Mouse (Mus musculus) heart, embryonic 10.5 days (tissue): ENCODE measurements around the gene Foxm1. TPM values are rescaled to one million over a fixed set of nuclear protein-coding genes. Genes with fewer than 3 reads are reported as not detected.

Experiments used
- DNase-seq: peaks from one replicate; pipeline ENCODE4 v3.0.0-alpha.2; 2017; ENCODE audit warnings: low spot score
- H3K27ac ChIP-seq: fragments of 300-500 bp; sonication (generic); 2 replicates; pipeline ENCODE4 v1.5.1; 2016; ENCODE audit warnings: mild to moderate bottlenecking
- H3K27me3 ChIP-seq: fragments of 300-500 bp; sonication (generic); 2 replicates; pipeline ENCODE4 v1.6.1; 2016; ENCODE audit warnings: mild to moderate bottlenecking; ENCODE audit not compliant: poor library complexity, insufficient read depth, severe bottlenecking
- H3K36me3 ChIP-seq: fragments of 300-500 bp; sonication (generic); 2 replicates; pipeline ENCODE4 v1.6.1; 2016; ENCODE audit warnings: mild to moderate bottlenecking, moderate library complexity
- H3K4me1 ChIP-seq: fragments of 300-500 bp; sonication (generic); 2 replicates; pipeline ENCODE4 v1.6.1; 2016; ENCODE audit warnings: mild to moderate bottlenecking
- H3K4me3 ChIP-seq: fragments of 300-500 bp; sonication (generic); 2 replicates; pipeline ENCODE4 v1.5.1; 2016; ENCODE audit warnings: mild to moderate bottlenecking, moderate library complexity
- H3K9me3 ChIP-seq: fragments of 300-500 bp; sonication (generic); 2 replicates; pipeline ENCODE4 v1.6.1; 2016; ENCODE audit warnings: mild to moderate bottlenecking, moderate library complexity
- WGBS: fragments of 180-500 bp; shearing (Covaris S2); methylation state at CpG from one replicate; pipeline ENCODE4 v1.1.7; 2016; 5-methylcytosine and 5-hydroxymethylcytosine counted together
- polyA plus RNA-seq: library from polyadenylated mRNA; unstranded; fragments of >200 nt; fragmentation: Nextera tagmentation; extraction: Ambion mirVana; gene quantifications from 2 replicates; pipeline ENCODE4 v1.2.1, GENCODE M21; 2016

The Foxm1 gene
- 31.2 and 33.4 TPM in 2 replicates for polyA plus RNA-seq

DNA sequence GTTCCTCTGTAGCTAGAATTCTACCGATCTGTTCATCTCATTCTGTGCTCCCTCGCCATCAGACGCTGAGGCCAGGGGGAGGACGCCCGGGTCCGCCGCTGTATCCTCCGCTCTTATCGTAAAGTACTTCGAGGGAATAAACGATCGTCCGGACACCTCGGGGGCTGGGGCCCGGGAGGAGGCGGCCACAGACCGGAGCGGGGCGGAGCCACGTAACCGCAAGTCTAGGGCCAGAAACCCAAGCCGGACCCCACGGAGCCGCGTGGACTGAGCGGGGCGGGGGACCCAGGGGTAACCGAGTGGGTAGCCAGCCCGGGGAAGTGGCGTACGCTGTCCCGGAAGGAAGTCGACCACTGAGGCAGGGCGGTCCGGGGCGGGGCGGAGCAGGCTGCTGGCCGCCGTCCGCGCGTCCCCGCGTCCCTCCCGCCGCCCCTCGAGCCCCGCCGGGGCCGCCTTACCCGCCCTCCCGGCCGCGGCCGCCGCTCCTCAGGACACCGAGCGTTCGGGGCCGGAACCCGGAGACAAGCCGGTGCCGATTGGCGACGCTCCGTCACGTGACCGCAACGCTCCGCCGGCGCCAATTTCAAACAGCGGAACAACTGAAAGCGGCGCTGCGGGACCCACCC, at the start of gene Foxm1, which contains the start of gene Rhno1:
TSS of gene Foxm1 (plus strand) at position 587 of the 626 bp plus-strand sequence.
TSS of gene Rhno1 (minus strand) at position 531 of the 626 bp plus-strand sequence.
- Histone ChIP-seq H3K4me3 (peak within 1 kb of the TSS; percentile 88), H3K4me1 (peaks cover 31% of the 10 kb centered on the region), H3K27me3 (no peaks in the 10 kb centered on the region), H3K36me3 (peaks cover 42% of the 10 kb centered on the region), H3K9me3 (no peaks in the 10 kb centered on the region), H3K27ac (peak within 1 kb of the TSS; percentile 98)
- under 1% methylated on average over 76 of the region's 76 CpGs for WGBS
- DNase-seq: peak; percentile 92

DNA sequence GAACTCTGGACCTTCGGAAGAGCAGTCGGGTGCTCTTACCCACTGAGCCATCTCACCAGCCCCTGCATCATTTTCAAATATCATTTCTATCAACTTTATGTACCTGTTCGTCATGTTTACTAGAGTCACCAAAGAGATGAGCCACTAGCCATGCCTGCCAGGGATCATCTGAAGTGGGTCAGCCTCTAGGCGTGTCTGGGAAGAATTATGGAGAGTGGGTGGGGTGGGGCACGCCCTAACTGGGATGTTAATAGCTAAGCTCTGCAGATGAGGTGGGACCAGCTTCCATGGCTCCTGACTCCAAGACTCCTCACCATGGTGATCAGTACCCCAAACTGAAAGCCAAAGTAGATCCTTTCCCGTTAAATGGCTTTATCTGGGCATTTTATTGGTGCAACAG, 48.0 kb upstream of the Foxm1 start:
- Histone ChIP-seq H3K36me3 (no peaks in the 10 kb centered on the region), H3K9me3 (no peaks in the 10 kb centered on the region), H3K4me1 (no peaks in the 10 kb centered on the region), H3K27me3 (no peaks in the 10 kb centered on the region), H3K4me3 (no peak overlapping the region), H3K27ac (no peak overlapping the region)
- DNase-seq: peak; percentile 64
- 77% methylated on average over 6 of the region's 6 CpGs for WGBS

DNA sequence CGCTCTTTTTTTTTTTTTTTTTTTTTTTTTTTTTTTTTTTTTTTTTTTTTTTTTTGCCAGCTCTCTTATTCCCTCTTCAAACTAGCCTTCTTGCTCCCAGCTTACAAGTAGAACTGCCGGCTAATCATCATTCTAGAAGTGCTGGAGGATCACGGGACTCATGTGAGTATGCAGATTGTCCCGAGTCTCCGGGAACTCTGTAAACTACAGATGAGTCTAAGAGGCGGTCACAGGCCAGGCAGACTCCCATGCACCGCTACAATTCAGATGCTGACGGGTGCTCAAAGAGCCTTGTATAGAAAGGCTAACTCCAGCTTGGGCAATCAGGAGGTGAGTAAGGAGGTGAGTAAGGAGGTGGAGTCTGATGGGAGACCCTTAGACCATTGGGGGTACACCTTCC, 47.2 kb upstream of the Foxm1 start:
- no peaks in the 10 kb centered on the region for H3K36me3 ChIP-seq
- H3K27me3 ChIP-seq: no peaks in the 10 kb centered on the region
- no peak overlapping the region for H3K4me3 ChIP-seq
- no peaks in the 10 kb centered on the region for H3K9me3 ChIP-seq
- WGBS: 75% methylated on average over 8 of the region's 8 CpGs
- H3K4me1 ChIP-seq: no peaks in the 10 kb centered on the region
- no peak overlapping the region for H3K27ac ChIP-seq
- no peak for DNase-seq

DNA sequence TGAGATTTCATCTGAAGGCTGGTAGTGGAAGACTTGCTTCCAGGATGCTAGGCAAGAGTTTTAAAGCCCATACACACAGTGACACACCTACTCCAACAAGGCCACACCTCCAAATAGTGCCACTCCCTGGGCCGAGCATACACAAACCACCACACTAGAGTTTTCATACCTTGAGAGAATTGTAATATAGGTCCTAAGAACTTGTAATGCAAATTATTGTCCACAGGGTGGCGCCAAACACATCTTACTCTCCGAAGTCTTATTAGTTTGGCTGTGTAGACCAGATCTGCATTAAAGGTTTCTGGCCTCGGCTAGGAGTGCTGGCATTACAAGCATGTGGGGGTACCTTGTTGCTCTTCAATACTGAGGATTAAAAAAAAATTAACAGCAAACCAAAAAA, 44.5 kb upstream of the Foxm1 start:
- H3K4me3 ChIP-seq: no peak overlapping the region
- no peaks in the 10 kb centered on the region for H3K4me1 ChIP-seq
- no peak overlapping the region for H3K27ac ChIP-seq
- H3K27me3 ChIP-seq: no peaks in the 10 kb centered on the region
- H3K9me3 ChIP-seq: no peaks in the 10 kb centered on the region
- H3K36me3 ChIP-seq: peaks cover 25% of the 10 kb centered on the region
- WGBS: 14% methylated on average over 4 of the region's 4 CpGs
- peak; percentile 76 for DNase-seq

DNA sequence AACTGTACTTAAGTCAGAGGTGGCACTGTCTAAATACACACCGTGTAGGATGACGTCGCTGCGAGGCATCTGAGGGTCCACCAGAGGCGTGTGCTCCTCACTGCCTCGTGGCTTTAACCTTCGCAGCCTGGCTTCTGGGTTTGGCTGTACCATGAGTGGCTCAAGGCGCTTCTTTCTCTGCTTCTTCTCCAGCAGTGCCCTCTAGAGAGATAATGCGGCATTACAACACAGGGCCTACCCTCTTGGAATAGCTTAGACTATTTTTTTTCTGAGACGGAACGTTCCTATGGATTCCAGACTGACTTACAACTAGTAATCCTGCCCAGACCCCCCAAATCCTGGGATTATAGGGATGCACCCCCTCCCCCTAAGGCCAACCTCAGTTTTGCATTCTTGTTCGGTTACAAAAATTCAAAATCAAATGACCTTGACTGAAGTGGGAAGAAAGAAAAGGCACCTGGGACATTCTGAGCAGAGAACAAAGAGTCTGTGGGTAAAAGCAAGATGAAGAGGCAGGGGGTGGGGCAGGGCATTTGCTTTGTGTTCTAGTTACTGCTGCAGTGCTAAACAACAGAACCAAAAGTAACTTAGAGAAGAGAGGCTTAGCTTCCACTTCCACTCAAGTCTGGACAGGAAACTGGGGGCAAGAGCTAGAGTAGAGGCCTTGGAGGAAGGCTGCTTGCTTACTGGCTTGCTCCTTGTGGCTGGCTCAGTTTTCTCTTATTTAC, 28.2 kb upstream of the Foxm1 start:
- Histone ChIP-seq H3K36me3 (peaks cover 48% of the 10 kb centered on the region), H3K27ac (peak overlapping the region; percentile 62), H3K27me3 (no peaks in the 10 kb centered on the region), H3K4me1 (peaks cover 22% of the 10 kb centered on the region), H3K4me3 (no peak overlapping the region), H3K9me3 (peaks cover 9% of the 10 kb centered on the region; the same call in 1 of the 2 replicates)
- 27% methylated on average over 12 of the region's 12 CpGs for WGBS
- DNase-seq: peak; percentile 86

DNA sequence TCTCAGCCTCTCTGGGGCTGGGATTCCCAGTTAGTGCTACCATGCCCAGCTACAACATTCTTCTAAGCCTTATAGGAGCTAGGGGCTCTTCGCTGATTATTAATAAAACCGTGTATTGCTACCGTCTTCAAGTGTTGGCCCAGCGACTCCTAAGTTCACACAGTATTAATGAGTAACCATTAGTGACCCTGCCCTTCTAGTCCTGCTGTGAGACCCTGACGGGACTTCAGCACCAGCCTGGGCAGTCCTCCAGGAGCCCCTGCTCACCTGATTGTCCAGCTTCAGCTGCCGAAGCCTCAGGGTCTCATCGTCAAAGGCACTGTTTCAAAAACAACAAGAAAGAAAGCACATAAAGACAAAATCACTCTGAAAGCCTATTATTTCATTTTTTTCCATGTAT, 25.3 kb upstream of the Foxm1 start:
- 85% methylated on average over 7 of the region's 7 CpGs for WGBS
- Histone ChIP-seq H3K9me3 (no peaks in the 10 kb centered on the region), H3K36me3 (peaks cover 30% of the 10 kb centered on the region), H3K4me1 (peaks cover 26% of the 10 kb centered on the region), H3K27me3 (no peaks in the 10 kb centered on the region), H3K27ac (no peak overlapping the region), H3K4me3 (no peak overlapping the region)
- no peak for DNase-seq

DNA sequence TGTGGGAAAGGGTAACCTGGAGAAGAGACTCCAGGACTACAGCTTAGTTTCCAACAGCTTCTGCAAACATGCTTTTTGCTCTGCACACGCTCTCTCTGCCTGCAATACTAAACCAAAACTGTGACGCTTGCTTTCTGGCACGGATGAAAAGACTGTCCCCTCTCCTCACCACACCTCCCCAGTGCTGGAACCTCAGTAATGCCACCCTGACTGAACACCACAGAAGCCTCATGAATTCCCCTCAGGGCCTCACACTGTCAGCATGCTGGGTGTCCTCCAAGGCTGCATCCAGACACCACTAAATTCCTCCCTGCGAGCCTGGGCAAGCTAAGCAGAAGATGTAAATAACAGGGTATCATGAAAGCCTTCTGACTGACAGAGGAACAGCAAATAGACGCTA, 23.9 kb upstream of the Foxm1 start:
- 53% methylated on average over 5 of the region's 5 CpGs for WGBS
- Histone ChIP-seq H3K9me3 (no peaks in the 10 kb centered on the region), H3K4me1 (peaks cover 31% of the 10 kb centered on the region), H3K27ac (0 out of 2 replicates have a peak overlapping the region, but pooled peaks have one; percentile 22), H3K4me3 (no peak overlapping the region), H3K27me3 (no peaks in the 10 kb centered on the region), H3K36me3 (peaks cover 22% of the 10 kb centered on the region)
- DNase-seq: no peak

DNA sequence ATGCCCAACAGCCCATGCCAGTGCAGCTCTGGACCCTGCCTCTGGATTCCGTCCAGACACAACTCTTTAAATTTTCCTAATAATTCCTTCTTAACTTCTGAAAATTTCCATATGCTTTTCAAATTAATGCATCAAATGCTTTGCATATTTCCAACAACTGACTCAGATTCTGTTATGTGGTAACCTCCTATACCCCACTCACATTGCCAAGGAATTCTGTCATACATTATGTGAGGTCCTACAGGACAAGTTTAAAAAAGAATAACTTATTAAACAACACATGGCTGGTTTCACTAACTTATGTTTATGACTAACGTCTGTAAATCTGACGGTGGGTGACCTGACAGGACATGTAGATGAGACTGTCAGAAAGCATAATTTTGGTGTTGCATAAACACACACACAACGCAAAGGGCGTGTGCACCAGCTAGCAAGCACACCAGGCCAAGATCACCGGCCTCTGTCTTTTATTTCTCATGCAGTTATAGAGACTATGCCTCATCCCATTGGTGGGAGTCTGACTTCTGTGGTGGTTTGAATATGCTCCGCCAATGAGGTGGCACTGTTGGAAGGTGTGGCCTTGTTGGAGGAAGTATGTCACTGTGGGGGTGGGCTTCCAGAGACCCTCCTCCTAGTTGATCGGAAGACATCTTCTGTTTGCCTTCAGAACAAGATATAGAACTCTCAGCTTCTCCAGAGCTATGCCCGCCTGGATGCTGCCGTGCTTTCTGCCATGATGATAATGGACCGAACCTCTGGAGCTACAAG, 20.6 kb upstream of the Foxm1 start:
- H3K9me3 ChIP-seq: no peaks in the 10 kb centered on the region
- 93% methylated on average over 11 of the region's 11 CpGs for whole genome bisulfite sequencing
- no peaks in the 10 kb centered on the region for H3K27me3 ChIP-seq
- peaks cover 20% of the 10 kb centered on the region for H3K4me1 ChIP-seq
- H3K4me3 ChIP-seq: no peak overlapping the region
- DNase-seq: no peak
- no peak overlapping the region for H3K27ac ChIP-seq
- peaks cover 12% of the 10 kb centered on the region for H3K36me3 ChIP-seq

DNA sequence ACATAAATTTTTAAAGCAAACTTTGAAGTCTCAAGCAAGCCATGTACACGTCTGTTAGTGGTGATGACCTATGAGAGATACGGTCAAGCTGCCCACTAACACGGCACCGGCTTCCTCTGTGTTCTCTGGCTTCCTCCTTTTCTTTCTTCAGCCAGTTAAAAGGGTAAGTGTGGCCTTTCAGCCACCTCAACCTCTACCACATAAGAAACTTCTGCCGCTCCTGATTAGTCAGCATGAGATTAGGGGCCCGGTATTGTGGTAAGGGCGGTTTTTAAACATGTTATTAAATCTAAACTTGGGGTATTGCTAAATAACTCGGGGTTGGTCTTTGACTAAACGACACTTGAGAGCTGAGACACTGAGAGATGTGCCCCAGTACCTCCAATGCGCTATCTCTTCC, 17.1 kb upstream of the Foxm1 start:
- Histone ChIP-seq H3K36me3 (peaks cover 11% of the 10 kb centered on the region), H3K4me1 (peaks cover 7% of the 10 kb centered on the region; the same call in 1 of the 2 replicates), H3K27me3 (no peaks in the 10 kb centered on the region), H3K27ac (no peak overlapping the region), H3K4me3 (no peak overlapping the region), H3K9me3 (no peaks in the 10 kb centered on the region)
- 88% methylated on average over 10 of the region's 10 CpGs for WGBS
- DNase-seq: no peak

DNA sequence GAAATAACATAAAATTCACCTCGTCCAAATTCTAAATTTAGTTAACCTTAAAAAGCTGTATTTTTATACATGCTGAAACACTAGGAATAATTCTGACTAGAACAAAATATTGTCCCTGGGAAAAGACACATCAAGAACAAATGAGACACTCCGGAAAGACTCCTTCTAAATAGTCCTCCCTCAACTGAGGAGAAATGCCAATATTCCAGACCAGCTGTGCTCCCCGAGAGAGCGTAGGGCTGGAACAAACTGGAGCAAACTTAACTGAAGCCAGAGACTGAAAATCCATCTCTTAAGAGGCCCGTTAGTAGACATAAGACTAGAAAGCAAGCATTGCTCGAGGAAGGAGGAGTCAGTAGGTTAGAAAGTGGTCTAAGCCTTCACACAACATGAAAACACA, 16.0 kb upstream of the Foxm1 start:
- no peaks in the 10 kb centered on the region for H3K9me3 ChIP-seq
- peaks cover 17% of the 10 kb centered on the region for H3K36me3 ChIP-seq
- 91% methylated on average over 6 of the region's 6 CpGs for WGBS
- DNase-seq: no peak
- H3K4me1 ChIP-seq: peaks cover 7% of the 10 kb centered on the region; the same call in 1 of the 2 replicates
- H3K4me3 ChIP-seq: no peak overlapping the region
- no peak overlapping the region for H3K27ac ChIP-seq
- H3K27me3 ChIP-seq: no peaks in the 10 kb centered on the region

DNA sequence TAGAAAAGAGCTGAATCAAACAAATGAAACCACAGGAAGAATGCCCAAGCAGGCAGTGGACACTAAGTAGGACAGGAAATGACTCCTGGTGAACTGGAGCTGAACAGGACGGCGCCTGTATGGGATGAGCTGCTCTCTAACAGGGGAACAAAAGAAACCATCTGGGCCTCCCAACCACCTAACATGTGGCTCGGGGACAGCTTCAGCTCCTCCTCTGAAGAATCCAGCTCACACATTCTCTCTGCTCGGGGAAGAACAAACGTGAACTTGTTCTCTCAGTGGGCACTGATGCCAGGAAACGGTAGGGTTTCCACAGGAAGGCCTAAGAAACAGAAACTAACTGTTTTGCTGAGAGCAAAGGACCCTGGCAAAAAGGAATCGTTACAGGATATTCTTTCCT, 13.1 kb upstream of the Foxm1 start:
- H3K4me3 ChIP-seq: no peak overlapping the region
- WGBS: 60% methylated on average over 7 of the region's 7 CpGs
- H3K27me3 ChIP-seq: no peaks in the 10 kb centered on the region
- H3K27ac ChIP-seq: peak overlapping the region; percentile 59
- DNase-seq: no peak
- no peaks in the 10 kb centered on the region for H3K9me3 ChIP-seq
- peaks cover 5% of the 10 kb centered on the region; the same call in 1 of the 2 replicates for H3K4me1 ChIP-seq
- peaks cover 13% of the 10 kb centered on the region for H3K36me3 ChIP-seq

DNA sequence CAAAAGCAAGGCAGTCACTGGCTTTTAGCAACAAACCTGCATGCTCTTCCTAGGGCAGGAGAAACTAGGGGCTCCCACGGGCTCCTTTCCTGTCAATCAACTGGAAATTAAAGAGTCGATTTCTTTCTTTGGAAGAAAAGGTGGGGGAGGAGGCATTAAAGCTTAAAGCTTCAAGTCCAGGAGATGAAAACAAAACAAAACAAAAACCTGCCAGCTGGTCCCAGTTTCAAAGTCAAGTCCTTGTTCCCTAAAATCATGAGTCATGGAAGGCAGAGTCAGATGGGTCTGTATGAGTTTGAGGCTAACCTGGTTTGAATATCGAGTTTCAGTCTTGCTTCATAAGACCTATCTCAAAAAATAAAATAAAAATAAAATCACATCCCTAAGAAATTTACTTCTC, 8.6 kb upstream of the Foxm1 start:
- WGBS: 69% methylated on average over 3 of the region's 3 CpGs
- H3K9me3 ChIP-seq: no peaks in the 10 kb centered on the region
- H3K27ac ChIP-seq: no peak overlapping the region
- H3K27me3 ChIP-seq: no peaks in the 10 kb centered on the region
- peaks cover 39% of the 10 kb centered on the region for H3K36me3 ChIP-seq
- H3K4me1 ChIP-seq: peaks cover 7% of the 10 kb centered on the region; the same call in 1 of the 2 replicates
- no peak for DNase-seq
- no peak overlapping the region for H3K4me3 ChIP-seq
